Mouse (Mus musculus) left cerebral cortex, postnatal 10 days (tissue): ENCODE measurements around the gene Phf20. TPM values are rescaled to one million over a fixed set of nuclear protein-coding genes. Genes with fewer than 3 reads are reported as not detected.
A peak's percentile ranks its signal among the peaks of the same experiment; 100 is the strongest.
"Not testable (repeated sequence)": the region's sequence is repeated elsewhere in the genome, so short reads cannot be mapped to it uniquely, and the experiment has no call there.

Experiments used
- DNase-seq, 2 experiments: peaks; one replicate each; pipeline ENCODE4 v3.0.0; 2021 to 2022; ENCODE audit warnings: low spot score in 2 of 2, mixed read lengths in 1 of 2; ENCODE audit errors: extremely low spot score in 1 of 2
- intact Hi-C: fragments of 180-260 bp; cut with DNase I; formaldehyde crosslinking; loops from one replicate; pipeline ENCODE4 v1.15.1; 2025
- total RNA-seq, 2 experiments: library from RNA; stranded (reverse); gene quantifications; 2 replicates each; pipeline ENCODE4 v1.2.3; 2021

Phf20 gene
- total RNA-seq, 2 experiments from 2014 or later, result 66.0 to 66.6 TPM

- intact Hi-C loops, result no loop called here
- DNase-seq, result no peak
These were observed 3.0 kb upstream of the Phf20 start for GRCm38 (mm10) chr2:156193066-156193862.

- intact Hi-C loops, result no loop called here
- no peak for DNase-seq
These were observed 1.7 kb upstream of the Phf20 start for GRCm38 (mm10) chr2:156194571-156194970.

- intact Hi-C loops, result loop anchor here (5.0 kb wide), 3 partner anchors 45 to 80 kb away; no protein-coding TSS in a partner anchor
- no peak for DNase-seq
These were observed 1.1 kb downstream of the Phf20 start for GRCm38 (mm10) chr2:156197129-156197911.

GRCm38 (mm10) chr2:156199944-156200343 is 3.7 kb downstream of the Phf20 start:
- DNase-seq, result peak in 1 of 2 experiments; percentile 42
- intact Hi-C loops, result loop anchor here (5.0 kb wide), 3 partner anchors 42 to 77 kb away; no protein-coding TSS in a partner anchor

GRCm38 (mm10) chr2:156201486-156201885 is 5.2 kb downstream of the Phf20 start:
- intact Hi-C loops, result no loop called here

GRCm38 (mm10) chr2:156202848-156203437 is 6.7 kb downstream of the Phf20 start:
- intact Hi-C loops, result no loop called here
- peak; percentile 59 to 61 for DNase-seq

More at GRCm38 (mm10) chr2:156201486-156201885, 5.2 kb downstream of the Phf20 start:
- DNase-seq, result no peak

- intact Hi-C loops, result no loop called here
- DNase-seq, result no peak
These were observed 7.7 kb downstream of the Phf20 start for GRCm38 (mm10) chr2:156203917-156204316.

- intact Hi-C loops, result no loop called here
- DNase-seq, result no peak
These were observed 21.5 kb downstream of the Phf20 start for GRCm38 (mm10) chr2:156217786-156218185.

- no peak for DNase-seq
- intact Hi-C loops, result no loop called here
These were observed 25.8 kb downstream of the Phf20 start for GRCm38 (mm10) chr2:156222100-156222499.

GRCm38 (mm10) chr2:156224043-156224442 is 27.8 kb downstream of the Phf20 start:
- intact Hi-C loops, result no loop called here
- no peak for DNase-seq

GRCm38 (mm10) chr2:156227689-156228088 is 31.4 kb downstream of the Phf20 start:
- DNase-seq, result no peak
- intact Hi-C loops, result no loop called here

- intact Hi-C loops, result no loop called here
These were observed 32.9 kb downstream of the Phf20 start for GRCm38 (mm10) chr2:156229171-156229570.

GRCm38 (mm10) chr2:156231340-156231739 is 35.1 kb downstream of the Phf20 start:
- intact Hi-C loops, result no loop called here
- DNase-seq, result no peak

More at GRCm38 (mm10) chr2:156229171-156229570, 32.9 kb downstream of the Phf20 start:
- no peak for DNase-seq

GRCm38 (mm10) chr2:156233275-156233948 is 37.1 kb downstream of the Phf20 start:
- intact Hi-C loops, result no loop called here

GRCm38 (mm10) chr2:156234016-156234415 is 37.8 kb downstream of the Phf20 start:
- DNase-seq, result not testable (repeated sequence)

More at GRCm38 (mm10) chr2:156233275-156233948, 37.1 kb downstream of the Phf20 start:
- DNase-seq, result peak; percentile 55 to 75

GRCm38 (mm10) chr2:156235847-156236246 is 39.6 kb downstream of the Phf20 start:
- intact Hi-C loops, result no loop called here
- DNase-seq, result peak in 1 of 2 experiments; percentile 69

More at GRCm38 (mm10) chr2:156234016-156234415, 37.8 kb downstream of the Phf20 start:
- intact Hi-C loops, result not testable (repeated sequence)

GRCm38 (mm10) chr2:156241662-156242061 is 45.4 kb downstream of the Phf20 start:
- intact Hi-C loops, result loop anchor here (5.0 kb wide), 1 partner anchor 44 kb away; the partner anchor contains the start of gene Phf20
- peak in 1 of 2 experiments; percentile 24 for DNase-seq

GRCm38 (mm10) chr2:156243011-156243410 is 46.7 kb downstream of the Phf20 start:
- no peak for DNase-seq
- intact Hi-C loops, result loop anchor here (5.0 kb wide), 1 partner anchor 46 kb away; the partner anchor contains the start of gene Phf20
